Mouse (Mus musculus) erythroblast, embryonic 14.5 days (primary cell): ENCODE data around the gene Tmem238l.

Source experiments
- GATA1 ChIP-seq: IDR thresholded peaks from 2 replicates; pipeline ENCODE4 v1.6.1; 2012; ENCODE audit warnings: low read length, inconsistent platforms, mixed read lengths
- TAL1 ChIP-seq: IDR thresholded peaks from 3 replicates; pipeline ENCODE4 v1.6.1; 2012; ENCODE audit warnings: low read length, inconsistent platforms, mixed read lengths

GRCm38 (mm10) chr11:66956303-66956702, at the start of gene Tmem238l:
- TF ChIP-seq TAL1: no peak
- TF ChIP-seq GATA1: no peak
